Mouse (Mus musculus) cerebellum, adult 2 months (tissue): ENCODE results near the gene Gm44805.

ENCODE experiments used
- CTCF ChIP-seq: fragments of 200-500 bp; IDR thresholded peaks from 2 replicates; pipeline ENCODE4 v1.5.1; 2011; ENCODE audit warnings: low read depth, mild to moderate bottlenecking, control low read depth, low read length, moderate library complexity, borderline replicate concordance; ENCODE audit not compliant: insufficient read depth
- POLR2A ChIP-seq: fragments of 200-500 bp; IDR thresholded peaks from 2 replicates; pipeline ENCODE4 v1.6.1; 2011; ENCODE audit warnings: low read length, control low read depth, borderline replicate concordance; ENCODE audit not compliant: insufficient read depth

DNA sequence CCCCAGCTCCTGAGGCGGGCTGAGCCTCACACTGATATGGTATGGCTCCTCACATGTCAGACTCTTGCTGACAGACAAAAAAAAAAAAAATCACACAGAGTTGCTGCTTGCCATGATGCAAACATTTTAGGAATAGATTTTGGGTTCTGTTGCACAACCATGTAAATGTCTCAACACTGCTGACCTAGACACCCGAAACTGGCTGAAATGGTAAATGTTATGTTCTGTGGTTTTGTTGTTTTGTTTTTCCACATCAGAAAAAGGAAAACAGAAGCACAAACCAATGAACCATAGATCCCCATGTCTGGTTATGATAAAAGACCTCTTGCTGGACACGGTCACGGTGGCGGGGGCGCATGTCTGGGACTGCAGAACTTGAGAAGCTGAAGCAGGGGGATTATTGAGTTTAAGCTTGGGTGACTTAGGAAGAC is 2.6 kb upstream of the Gm44805 start:
- no peak for TF ChIP-seq POLR2A
- TF ChIP-seq CTCF: no peak
